ENCODE assay signal across 30 mouse cellular contexts in genomic region chr2:77713886-77714285, GRCm38 (mm10).
A peak's percentile ranks its signal among the peaks of the same experiment; 100 is the strongest.
DNase-seq lines count a peak whose midpoint lies in the region; ATAC-seq and TF ChIP-seq lines count a peak whose summit lies in the region.
"Had no signal": no experiment of that assay in that cellular context is flagged by ENCODE, and none has a peak within 500 bp of the region (broad histone marks: within the 10 kb centered on the region; RNA-seq: fewer than 3 reads in every experiment).

No protein-coding gene starts in this region.

- H3K9me3 ChIP-seq in ES-E14 (ENCODE audit: control insufficient read depth, insufficient read depth, low read depth, low read length) = no peaks in the 10 kb centered on the region
- no peaks in the 10 kb centered on the region for H3K9me3 ChIP-seq in midbrain, embryonic 11.5 days (ENCODE audit: control insufficient read depth, low read length)
- H3K9me3 ChIP-seq: embryonic facial prominence, embryonic 12.5 days; forebrain, embryonic 15.5 days; heart, embryonic 13.5 days; hindbrain, embryonic 10.5 days; hindbrain, embryonic 15.5 days; kidney, embryonic 15.5 days; limb, embryonic 12.5 days; liver, embryonic 15.5 days; lung, embryonic 15.5 days; neural tube, embryonic 15.5 days had no signal

- no peak for ATAC-seq in midbrain, embryonic 11.5 days (ENCODE audit: low FRiP score)
- ATAC-seq: forebrain, embryonic 15.5 days; inflammation-experienced regulatory T-cells, adult 6 months had no signal

- no peak overlapping the region for H3K4me3 ChIP-seq in ES-E14 (ENCODE audit: insufficient read depth in 1 of 2, low read depth in 1 of 2, low read length in 2 of 2, poor library complexity in 1 of 2, severe bottlenecking in 1 of 2)
- no peak overlapping the region for H3K4me3 ChIP-seq in midbrain, embryonic 11.5 days (ENCODE audit: low read depth, low read length)
- H3K4me3 ChIP-seq: embryonic facial prominence, embryonic 12.5 days; forebrain, embryonic 15.5 days; heart, embryonic 13.5 days; hindbrain, embryonic 10.5 days; hindbrain, embryonic 15.5 days; kidney, embryonic 15.5 days; layer of hippocampus, adult 2 months; left cerebral cortex, adult 2 months; limb, embryonic 12.5 days; liver, embryonic 15.5 days; lung, embryonic 15.5 days; neural tube, embryonic 15.5 days had no signal

- in situ Hi-C loops in ES-E14 (cut with MboI; ENCODE audit: low sequenced_read_pairs in 2 of 2, unreplicated experiment in 2 of 2) = loop anchor here (10.0 to 25.0 kb wide), 5 partner anchors 252 to 777 kb away; no protein-coding TSS in a partner anchor

- no peaks in the 10 kb centered on the region for H3K4me1 ChIP-seq in ES-E14 (ENCODE audit: control insufficient read depth in 2 of 2, insufficient read depth in 2 of 2, low read length in 2 of 2, poor library complexity in 1 of 2)
- no peaks in the 10 kb centered on the region for H3K4me1 ChIP-seq in midbrain, embryonic 11.5 days (ENCODE audit: control insufficient read depth, insufficient read depth, low read length)
- H3K4me1 ChIP-seq: embryonic facial prominence, embryonic 12.5 days; heart, embryonic 13.5 days; hindbrain, embryonic 10.5 days; hindbrain, embryonic 15.5 days; limb, embryonic 12.5 days; liver, embryonic 15.5 days; lung, embryonic 15.5 days had no signal

- H3K27ac ChIP-seq in ES-E14 (ENCODE audit: insufficient read depth, low read depth, low read length, poor library complexity, severe bottlenecking) = no peak overlapping the region
- no peak overlapping the region for H3K27ac ChIP-seq in midbrain, embryonic 11.5 days (ENCODE audit: low read depth, low read length)
- H3K27ac ChIP-seq: embryonic facial prominence, embryonic 12.5 days; forebrain, embryonic 15.5 days; heart, embryonic 13.5 days; hindbrain, embryonic 10.5 days; hindbrain, embryonic 15.5 days; kidney, embryonic 15.5 days; layer of hippocampus, adult 2 months; left cerebral cortex, adult 2 months; limb, embryonic 12.5 days; liver, embryonic 15.5 days; lung, embryonic 15.5 days; neural tube, embryonic 15.5 days had no signal

- WGBS in midbrain, embryonic 11.5 days = 76% methylated on average over 5 of the region's 5 CpGs

- no peaks in the 10 kb centered on the region for H3K27me3 ChIP-seq in midbrain, embryonic 11.5 days (ENCODE audit: control insufficient read depth, insufficient read depth, low read length)
- H3K27me3 ChIP-seq: embryonic facial prominence, embryonic 12.5 days; forebrain, embryonic 15.5 days; hindbrain, embryonic 15.5 days; kidney, embryonic 15.5 days; limb, embryonic 12.5 days; liver, embryonic 15.5 days; lung, embryonic 15.5 days; neural tube, embryonic 15.5 days had no signal

- H3K9ac ChIP-seq in ES-E14 (ENCODE audit: insufficient read depth, low read depth, low read length, poor library complexity, severe bottlenecking) = no peak overlapping the region
- no peak overlapping the region for H3K9ac ChIP-seq in midbrain, embryonic 11.5 days (ENCODE audit: low read length)
- H3K9ac ChIP-seq: embryonic facial prominence, embryonic 12.5 days; forebrain, embryonic 15.5 days; heart, embryonic 13.5 days; hindbrain, embryonic 15.5 days; kidney, embryonic 15.5 days; limb, embryonic 12.5 days; liver, embryonic 15.5 days; lung, embryonic 15.5 days; neural tube, embryonic 15.5 days had no signal

- no peak overlapping the region for H3K4me2 ChIP-seq in midbrain, embryonic 11.5 days
- H3K4me2 ChIP-seq: embryonic facial prominence, embryonic 12.5 days; forebrain, embryonic 15.5 days; heart, embryonic 13.5 days; hindbrain, embryonic 15.5 days; kidney, embryonic 15.5 days; limb, embryonic 12.5 days; liver, embryonic 15.5 days; lung, embryonic 15.5 days; neural tube, embryonic 15.5 days had no signal

- peak; percentile 80 to 90 for DNase-seq in adrenal gland, adult (ENCODE audit: inconsistent age in 2 of 2, low spot score in 1 of 2)
- no peak for DNase-seq in adrenal gland, postnatal 4 days (ENCODE audit: low spot score in 2 of 2)
- peak; percentile 34 for DNase-seq in ES-E14 (ENCODE audit: low read depth, low spot score)
- peak; percentile 82 for DNase-seq in adrenal gland, adult 2 months
- DNase-seq in adrenal gland, postnatal 36 days = peak; percentile 67 to 72
- no peak for DNase-seq in spleen, adult 12 weeks (ENCODE audit: low spot score)
- no peak for DNase-seq in midbrain, embryonic 11.5 days (ENCODE audit: low spot score, missing footprints)
- no peak for DNase-seq in cerebellum, postnatal 4 days (ENCODE audit: low spot score in 2 of 2)
- DNase-seq: cerebellum, adult 9-10 months; embryo, embryonic 11 days; heart, postnatal 10 days; kidney, adult 11 months; kidney, postnatal 25 days; lung, postnatal 36 days; midbrain, embryonic 14.5 days; spleen, adult 18-20 months; thymus, postnatal 14 days had no signal

- no peaks in the 10 kb centered on the region for H3K36me3 ChIP-seq in ES-E14 (ENCODE audit: control insufficient read depth, insufficient read depth, low read length, poor library complexity, severe bottlenecking)
- no peaks in the 10 kb centered on the region for H3K36me3 ChIP-seq in midbrain, embryonic 11.5 days (ENCODE audit: control insufficient read depth, insufficient read depth, low read length)
- H3K36me3 ChIP-seq: embryonic facial prominence, embryonic 12.5 days; forebrain, embryonic 15.5 days; heart, embryonic 13.5 days; hindbrain, embryonic 10.5 days; hindbrain, embryonic 15.5 days; kidney, embryonic 15.5 days; limb, embryonic 12.5 days; liver, embryonic 15.5 days; lung, embryonic 15.5 days; neural tube, embryonic 15.5 days had no signal

TF ChIP-seq in ES-E14, 5 proteins besides CTCF, POLR2A, EP300 and RAD21:
- no peak for TF ChIP-seq ZNF384 (IDR thresholded peaks at IDR 0.05; ENCODE audit: low read depth, low read length)
- no peak for TF ChIP-seq CHD2 (IDR thresholded peaks at IDR 0.05; ENCODE audit: low read depth, low read length)
- TF ChIP-seq ZC3H11A (IDR thresholded peaks at IDR 0.05; ENCODE audit: borderline replicate concordance, low read depth, low read length) = no peak

Comparison
In these comparisons a context has a peak if more than half of its experiments do, and no peak if none do; other contexts are left out.
1. DNase-seq: peak in adrenal gland, adult (2 of 2), ES-E14 (single experiment), adrenal gland, adult 2 months (single experiment) and adrenal gland, postnatal 36 days (2 of 2); none in adrenal gland, postnatal 4 days (0 of 2), spleen, adult 12 weeks (single experiment), midbrain, embryonic 11.5 days (single experiment) and cerebellum, postnatal 4 days (0 of 2).